Mouse (Mus musculus): ENCODE results near the gene Ing2.
A peak's percentile ranks its signal among the peaks of the same experiment; 100 is the strongest.

Ing2 gene

DNA sequence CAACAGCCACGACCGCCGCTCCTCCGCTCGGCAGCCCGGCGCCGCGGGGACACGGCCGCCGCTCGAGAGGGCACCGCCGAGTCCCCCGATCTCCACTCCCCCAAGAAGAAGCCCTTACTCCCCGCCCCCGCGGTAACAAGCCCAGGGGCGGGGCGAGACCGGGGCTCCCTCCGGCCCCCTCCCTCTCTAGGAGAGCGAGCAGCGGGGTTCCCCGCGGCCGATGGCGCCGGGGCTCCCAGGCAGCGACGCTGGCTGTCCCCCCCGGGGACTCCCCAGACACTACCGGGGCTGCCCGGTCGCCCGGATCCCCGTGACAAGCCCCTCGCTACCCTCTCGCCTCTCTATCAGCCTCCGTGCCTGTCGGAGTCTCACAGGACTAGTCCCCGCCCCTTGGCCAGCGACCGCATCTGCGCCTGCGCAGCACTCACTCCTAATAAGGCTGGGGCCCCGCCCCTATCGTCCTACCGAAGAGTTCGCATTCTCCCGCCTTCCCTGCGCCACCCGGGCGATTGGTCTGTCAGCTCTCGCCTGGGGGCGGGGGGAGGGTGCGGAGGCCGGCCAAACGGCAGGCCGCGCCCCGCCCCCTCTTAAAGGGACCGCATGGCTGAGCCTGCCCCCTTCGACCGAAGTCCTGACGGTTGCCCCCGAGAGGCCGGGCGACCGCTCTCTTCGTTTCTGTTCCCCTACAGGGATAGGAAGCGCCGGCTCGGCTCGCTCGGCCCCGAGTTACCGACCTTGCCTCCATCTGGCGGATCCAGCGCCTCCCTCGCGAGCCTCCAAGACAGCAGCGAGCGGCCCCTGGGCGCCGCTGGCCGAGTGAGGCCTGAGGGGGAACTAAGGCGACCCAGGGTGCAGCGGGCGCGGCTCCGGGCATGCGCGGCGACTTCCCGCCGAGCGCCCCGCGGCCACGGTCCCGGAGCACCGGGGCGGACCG, at the start of gene Ing2:
TSS of gene Ing2 (minus strand) at position 780 of the 934 bp plus-strand sequence.
- DNase-seq = peak; percentile 100

DNA sequence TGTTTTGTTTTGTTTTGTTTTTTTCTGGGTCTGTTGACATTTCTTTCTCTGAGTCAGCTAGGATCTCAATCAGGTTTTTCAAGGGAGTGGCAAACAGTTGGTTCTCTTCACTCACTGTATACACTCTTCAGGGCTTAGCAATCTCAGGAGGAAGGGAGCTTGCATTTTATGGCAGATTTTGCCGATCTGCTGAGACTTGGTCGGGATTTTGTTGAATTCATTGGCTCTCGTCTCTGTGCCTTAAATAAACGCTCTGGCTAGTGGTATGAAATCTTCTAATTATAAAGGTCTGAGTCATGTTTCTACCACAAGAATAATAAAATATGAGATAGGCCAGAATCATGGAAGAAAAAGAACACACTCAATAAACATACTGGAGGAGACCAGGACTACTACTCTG, 46.3 kb upstream of the Ing2 start:
- no peak for DNase-seq

DNA sequence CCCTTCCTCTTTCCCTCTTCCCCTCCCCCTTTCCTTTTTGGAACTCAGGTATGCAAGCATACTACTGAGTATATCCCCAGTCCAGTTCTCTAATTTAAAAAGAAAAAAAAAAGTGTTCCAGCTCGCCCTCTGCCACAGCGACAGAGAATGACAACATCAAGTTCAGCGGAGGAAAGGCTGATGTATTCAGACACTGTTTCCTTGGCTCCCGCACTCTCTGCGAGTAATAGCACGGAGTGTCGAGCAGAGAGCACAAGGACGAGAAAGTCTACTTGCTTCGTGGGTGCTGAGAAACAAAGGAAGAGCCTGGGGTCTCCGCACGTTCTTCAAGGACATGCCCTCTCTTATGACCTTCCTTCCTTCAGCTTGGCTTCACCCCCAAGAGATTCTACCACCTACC, 43.3 kb upstream of the Ing2 start:
- DNase-seq = no peak

DNA sequence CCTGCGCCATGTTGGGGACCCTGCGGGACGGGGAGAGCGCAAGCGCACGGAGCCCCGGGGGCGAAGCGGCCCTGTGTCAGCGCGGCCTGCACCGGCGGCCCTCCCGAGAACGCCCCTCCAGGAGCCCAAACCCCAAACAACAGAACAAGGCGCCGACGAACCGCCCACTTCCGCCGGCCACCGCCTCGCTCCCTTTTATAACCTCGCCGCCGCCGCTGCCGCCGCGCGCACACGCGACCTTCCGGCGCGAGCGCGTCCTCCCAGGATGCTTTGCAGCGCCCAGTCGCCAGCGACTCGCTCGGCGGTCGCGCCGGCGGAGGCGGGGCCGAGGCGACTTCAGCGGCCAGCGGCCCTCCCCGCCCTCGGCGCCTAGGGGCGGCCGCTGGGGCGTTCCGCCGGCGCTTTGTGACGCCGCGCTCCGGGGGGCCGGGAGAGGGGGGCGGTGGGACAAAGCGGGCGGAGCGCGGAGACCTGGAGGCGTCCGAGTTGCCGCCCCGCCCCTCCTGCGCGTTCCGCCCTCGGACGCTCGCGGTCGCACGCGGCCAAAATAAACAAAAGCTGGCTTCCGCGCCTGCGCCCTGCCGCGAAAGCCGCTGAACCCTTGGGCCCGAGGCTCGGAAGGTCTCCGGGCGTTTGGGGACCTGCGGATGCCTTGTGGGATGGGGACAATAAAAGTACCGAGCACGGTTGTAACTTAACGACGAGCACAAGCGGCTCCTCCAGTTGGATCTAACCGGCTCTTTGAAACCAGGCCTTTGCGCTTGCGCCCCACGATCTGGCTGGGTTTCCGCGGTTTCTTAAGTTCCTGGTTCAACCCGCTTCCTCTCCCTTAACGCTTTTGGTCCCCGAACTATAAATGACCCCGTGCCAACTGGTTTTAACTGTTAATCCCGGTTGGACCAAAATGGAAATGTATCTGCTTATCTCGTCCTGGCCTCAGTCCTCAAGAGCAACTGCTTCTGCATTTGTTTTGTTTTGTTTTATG, 38.7 kb upstream of the Ing2 start, which contains the start of gene Cdkn2aip:
TSS of gene Cdkn2aip (minus strand) at position 172 of the 985 bp plus-strand sequence.
- DNase-seq = peak; percentile 93

DNA sequence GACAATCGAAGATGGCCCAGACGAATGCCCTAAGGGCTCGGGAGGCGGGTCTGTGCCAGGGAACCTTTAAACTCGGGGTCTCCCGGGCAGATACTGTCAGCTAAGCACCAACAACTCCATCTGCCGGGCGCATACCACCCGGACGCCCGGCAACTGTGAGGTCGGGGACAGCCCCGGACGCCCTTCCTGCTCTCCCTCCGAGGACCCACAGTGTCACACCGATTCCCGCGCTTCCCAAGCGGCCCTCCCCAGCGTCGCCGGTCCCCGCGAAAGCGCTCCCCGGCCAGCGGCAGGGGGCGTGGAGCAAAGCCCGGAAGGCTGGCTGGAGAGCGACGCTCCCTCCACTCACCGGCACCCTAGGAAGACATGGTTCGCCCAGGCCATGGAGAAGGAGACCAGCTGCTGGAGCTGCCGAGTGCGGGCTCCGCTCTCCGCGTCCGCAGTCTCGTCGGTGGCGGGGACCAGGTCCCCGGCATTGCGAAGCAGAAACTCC, 37.9 kb upstream of the Ing2 start:
- DNase-seq = no peak

DNA sequence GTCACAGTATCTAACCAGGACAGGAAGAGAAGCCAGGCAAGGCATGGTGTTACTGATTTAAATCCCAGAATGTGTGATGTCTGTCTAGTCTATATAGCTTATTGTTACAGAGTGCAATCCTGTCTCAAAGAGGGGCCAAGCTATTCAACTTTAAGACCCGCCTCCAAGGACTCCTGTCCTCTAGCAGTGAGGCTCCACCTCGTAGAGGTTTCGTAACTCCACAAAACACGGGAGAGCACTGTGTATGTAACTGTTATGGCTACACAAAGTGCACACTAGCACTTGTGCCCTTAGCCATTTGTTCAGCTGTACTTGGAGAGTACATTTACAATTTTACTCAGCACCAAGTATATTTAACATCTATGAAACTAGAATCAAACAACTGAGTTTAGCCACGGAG, 32.8 kb upstream of the Ing2 start:
- DNase-seq = no peak

DNA sequence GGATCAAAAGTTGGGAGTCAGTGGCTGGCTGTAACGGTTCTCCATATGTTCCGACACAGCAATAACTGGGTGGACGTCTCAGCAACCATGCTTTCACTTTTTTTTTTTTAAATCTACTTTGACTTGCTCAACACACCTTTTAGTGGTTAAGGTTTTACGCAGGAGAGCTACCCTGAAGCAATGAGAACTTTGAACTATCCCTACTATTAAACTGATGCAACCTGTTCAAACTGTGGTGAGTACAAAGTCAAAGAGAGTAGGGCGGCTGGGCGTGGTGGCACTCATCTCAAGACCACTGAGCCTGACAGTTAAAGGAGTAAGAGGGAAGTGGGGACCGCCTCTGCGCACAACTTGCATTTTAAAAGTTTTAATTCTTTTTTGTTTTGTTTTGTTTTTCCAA, 31.4 kb upstream of the Ing2 start:
- DNase-seq = no peak

DNA sequence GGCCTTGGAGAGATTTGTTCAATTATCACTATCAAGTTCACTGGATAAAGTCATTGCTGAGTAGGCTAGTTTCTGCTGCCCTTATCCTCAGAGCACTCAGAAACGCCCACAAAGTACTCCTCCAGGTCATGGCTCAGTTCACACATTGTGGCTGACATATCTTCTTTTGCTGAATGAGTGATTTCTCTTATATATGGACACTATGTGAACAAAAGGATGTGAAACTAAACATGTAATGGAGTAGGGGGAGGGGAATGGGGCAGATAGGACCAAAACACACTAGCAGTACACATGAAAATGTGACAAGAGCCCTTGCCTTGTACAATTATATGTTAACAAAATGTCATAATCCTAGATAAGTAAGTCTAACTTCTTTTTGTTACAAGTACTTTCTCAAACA, 27.0 kb upstream of the Ing2 start:
- no peak for DNase-seq

DNA sequence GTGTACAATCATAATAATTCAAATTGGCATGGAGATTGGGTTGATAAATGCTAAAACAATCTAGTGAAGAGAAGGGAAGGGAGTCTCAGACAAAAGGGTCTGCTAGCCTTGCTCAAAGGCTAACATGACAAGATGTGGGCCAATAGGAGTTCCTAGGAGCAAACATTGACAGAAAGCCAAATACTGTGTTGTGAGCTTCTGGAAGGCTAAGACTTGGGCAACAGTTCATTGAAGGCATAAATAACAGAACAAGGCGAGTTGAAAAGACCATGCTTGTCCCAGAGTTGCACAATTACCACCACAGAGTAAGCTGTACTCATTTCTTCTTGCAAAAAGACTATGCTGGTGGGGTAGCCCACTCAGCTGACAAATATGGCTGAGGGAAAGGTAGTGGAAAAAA, 22.3 kb upstream of the Ing2 start:
- DNase-seq = no peak

DNA sequence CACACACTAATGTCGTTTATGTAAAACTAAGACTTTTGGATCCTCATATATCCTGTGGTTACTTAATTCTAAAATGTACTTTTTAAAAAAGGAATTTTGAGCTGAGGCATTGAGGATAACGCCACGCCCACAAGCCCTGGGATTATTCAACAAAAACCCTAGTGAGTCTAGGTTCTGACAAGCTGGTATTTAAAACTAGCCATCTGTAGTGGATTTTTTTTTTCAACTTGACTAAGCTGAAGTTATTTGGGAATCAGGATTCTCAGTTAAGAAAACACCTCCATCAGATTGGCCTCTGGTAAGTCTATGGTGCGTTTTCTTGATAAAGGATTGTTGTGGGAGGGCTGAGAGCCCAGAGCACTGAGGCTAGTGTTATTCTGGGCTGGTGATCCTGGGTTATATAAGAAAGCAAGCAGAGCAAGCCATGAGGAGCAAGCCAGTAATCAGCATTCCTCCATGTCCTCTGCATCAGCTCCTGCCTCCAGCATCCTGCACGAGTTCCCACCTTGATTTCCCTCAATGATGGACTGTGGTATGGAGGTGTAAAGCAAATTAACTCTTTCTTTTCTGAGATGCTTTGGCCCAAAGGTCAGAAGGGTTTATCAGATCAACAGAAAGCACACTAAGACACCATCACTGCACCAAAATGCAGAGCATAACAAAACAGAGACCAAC, 20.2 kb upstream of the Ing2 start:
- DNase-seq = no peak

DNA sequence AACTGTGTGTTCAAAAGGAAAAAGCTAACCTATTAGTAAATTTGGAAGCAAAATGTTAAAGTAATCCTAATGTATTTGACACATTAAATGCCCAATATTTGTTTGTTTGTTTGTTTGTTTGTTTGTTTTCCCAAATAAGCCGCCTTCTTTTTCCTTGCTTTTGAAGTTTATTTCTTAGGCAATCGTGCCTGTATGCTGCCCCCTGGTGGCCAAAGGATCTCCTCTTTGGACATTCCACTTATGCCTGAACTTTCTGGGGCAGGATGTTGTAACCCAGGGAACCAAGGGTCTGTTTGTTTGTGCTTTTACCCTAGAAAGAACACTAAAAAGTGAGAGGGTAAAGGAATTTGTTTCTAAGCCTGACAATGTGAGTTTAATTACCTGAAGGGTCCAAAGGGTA, 17.8 kb upstream of the Ing2 start:
- DNase-seq = peak; percentile 97

DNA sequence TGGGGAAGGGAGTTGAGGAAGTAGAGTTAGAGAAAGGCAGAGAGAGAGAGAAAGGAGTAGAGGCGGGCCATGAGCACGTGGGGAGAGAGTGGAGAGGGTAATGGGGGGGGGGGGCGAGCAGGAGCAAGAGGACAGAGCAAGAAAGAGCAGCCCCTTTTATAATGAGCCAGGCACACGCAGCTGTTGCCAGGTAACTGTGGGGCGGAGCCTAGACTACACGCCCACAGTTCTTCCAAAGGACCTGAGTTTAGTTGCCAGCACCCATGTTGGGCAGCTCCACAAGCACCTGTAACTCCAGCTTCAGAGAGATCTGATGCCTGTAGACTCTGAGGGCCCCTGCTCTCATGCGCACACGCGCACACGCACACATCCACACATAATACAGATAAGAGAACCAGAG, 16.5 kb upstream of the Ing2 start:
- DNase-seq = no peak

DNA sequence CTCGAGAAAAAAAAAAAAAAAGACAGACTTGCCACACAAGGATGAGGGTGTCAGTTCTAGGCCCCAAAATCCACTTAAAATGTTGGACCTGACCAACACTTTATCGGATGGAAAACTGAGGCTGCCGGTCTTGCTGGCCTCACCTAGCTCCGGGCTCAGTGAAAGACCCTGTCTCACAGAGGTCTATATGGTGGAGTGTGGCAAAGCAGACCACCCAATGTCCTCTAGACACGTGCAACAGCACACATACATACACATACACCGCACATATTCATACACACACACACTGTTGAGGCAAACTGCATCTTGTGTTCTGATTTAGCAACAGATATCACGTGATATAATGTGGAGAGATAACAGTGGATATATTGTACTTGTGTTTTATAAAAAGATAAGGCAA, 15.9 kb upstream of the Ing2 start:
- no peak for DNase-seq

DNA sequence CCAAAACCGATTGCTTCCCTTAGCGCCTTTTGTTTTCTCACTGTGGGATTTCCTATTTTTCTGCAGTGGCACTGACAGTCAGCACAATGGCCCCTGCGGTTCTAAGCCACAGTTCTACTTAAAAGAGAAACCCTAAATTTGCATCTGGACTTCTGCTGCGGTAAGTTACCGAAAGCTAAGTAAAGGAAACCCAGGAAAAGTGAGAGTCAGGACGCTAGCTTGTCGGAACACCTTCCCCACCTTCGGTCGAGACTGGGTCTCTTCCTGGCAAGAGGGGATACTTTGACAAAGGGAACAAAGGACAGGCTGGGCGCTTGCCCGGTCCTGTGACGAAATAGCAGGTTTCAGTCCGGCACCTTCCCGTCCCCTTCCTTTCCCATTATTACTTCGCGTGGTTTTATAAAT, 15.3 kb upstream of the Ing2 start:
- no peak for DNase-seq

DNA sequence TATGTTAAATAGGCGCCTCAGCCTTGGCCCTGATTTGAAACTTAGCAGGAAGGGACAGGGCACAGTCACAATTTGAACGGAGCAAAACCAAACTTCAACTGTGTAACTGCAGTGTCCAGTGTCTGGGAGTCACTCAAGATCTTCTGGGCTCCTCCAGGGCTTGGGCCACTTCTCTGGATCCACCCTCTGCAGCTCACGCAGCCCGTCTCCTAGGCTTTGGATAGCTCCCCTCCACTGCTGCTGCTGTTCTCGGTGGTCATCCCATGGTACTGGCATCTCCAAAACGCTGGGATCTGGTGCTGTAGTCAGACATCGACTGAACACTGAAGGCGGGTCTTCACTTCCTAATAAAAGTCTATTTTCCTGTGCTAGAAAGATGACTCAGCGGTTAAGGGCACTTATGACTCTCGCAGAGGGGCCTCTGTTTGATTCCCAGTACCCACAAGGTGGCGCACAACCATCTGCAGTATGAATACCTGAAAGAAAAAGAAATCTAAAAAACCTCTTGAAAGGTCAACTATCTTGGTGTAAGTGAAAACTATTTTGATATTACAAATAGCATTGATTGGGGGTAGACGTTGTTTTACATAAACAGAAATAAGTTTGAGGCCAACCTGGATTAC, 14.5 kb upstream of the Ing2 start:
- DNase-seq = peak; percentile 31

DNA sequence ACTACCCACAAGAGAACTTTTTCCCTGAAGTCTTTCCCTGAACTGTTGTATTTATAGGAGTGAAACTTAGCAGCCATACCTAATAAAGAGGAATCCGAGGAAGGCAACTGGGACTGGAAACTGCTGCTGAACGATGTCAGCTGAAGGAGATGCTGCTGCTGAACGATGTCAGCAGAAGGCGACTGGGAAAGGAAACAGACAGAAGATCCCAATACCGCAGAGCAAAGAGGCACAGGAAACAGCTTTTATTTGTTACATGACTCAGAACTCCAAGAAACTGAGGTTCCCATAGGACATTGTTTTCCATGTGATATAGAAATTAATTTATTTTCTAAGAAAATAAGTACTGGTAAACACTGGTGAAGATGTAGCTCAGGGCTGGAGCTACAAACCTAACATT, 9.1 kb upstream of the Ing2 start:
- DNase-seq = no peak

DNA sequence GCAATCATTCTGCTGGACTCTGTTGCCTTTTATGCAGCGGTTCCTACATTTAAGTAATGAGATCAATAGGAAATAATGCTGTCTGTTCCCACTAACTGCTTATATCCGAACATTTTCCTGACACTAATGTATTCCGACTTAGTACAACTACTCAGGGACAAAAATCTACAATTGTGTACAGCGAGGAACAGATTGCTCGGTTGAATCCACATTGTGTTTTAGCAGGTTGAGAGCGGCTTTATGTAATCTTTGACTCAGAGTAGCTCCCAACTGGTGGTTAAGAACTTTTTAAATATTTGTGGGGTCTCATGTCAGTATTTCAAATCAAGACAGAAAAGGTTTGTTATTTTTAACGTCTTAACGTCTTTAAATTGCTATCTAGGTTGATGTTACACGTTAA, 8.6 kb upstream of the Ing2 start:
- no peak for DNase-seq

DNA sequence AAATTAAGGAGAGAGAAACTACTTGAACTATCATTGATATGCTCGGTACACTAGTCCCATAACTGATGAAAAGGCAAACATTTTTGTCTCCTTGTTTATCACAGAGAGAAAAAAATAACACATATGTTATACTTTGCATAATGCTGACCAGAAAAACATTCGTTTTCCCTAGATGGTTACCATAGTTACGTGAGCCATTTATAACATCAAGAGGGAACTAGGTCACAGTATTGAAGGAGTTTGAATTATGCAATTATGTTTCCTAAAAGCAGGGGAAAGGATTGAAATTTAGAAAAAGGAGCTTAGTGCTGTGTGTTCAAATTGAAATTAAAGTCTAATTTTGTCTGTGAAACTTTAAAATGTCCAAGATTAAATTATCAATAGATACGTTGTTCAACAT, 5.0 kb upstream of the Ing2 start:
- no peak for DNase-seq

DNA sequence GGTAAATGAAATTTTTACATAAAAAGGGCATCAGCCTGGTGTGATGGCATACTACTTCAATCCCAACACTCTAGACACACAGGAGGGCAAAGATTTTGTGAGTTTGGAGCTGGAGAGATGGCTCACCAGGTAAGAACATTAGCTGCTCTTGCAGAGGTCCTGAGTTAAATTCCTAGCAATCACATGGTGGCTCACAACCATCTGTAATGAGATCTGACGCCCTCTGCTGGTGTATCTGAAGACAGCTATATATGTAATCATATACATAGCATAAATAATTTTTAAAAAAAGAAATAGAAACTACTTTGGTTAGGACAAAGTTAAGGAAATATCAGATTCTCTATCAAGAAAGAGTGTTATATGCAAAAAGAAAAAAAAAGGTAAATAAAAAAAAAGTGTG, 4.2 kb upstream of the Ing2 start:
- DNase-seq = no peak

DNA sequence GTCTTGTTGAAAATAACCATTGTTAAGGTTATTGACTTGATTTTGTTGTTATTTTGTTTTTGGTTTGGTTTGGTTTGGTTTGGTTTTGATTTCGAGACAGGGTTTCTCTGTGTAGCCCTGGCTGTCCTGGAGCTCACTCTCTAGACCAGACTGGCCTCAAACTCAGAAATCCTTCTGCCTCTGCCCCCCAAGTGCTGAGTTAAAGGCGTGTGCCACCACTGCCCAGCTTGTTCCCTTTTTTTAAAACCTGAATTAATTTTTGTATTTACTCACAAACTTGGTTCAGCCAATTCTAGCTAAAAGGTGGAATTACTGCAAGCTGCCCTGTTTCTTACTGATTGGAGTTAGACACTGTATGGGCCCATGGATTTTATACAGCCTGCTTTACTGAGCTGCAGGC, 1.3 kb upstream of the Ing2 start:
- no peak for DNase-seq

DNA sequence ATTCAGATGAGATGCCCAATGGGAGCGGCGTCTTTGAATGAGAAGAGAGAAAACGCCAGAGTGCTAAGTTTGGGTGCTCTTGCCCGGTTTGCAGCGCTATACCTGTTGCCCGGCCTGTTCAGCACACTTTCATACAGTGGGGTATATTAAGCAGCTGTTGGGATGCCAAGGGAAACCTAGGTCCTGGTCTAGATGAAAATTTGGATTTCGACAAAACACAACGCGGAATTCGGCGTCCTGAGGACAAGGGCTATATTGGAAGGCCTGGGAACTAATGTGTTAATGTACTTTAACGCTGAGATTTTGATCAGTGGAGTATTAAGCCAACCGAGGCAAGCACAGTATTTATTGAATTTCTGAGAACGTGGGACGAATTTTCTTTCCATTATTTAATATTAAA, 868 bp upstream of the Ing2 start:
- no peak for DNase-seq

DNA sequence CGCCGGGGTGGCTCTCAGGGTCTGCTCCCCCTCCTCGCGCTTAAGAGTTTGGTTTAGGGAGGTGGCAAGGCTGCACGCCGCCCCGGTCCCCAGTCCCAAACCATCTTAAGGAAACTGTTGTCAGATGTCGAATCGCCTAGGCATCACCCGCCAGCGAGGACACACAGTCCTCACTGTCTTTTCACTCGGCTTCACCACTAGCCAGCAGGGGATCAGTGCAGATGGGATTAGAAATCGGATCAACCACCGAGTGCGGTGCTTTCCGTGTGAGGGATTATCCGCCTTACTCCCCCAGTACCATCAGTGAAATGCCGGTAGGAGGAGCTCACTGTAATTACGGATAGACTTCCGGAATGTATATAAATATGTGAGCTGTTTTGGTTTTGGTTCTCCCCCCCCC, 430 bp upstream of the Ing2 start:
- peak; percentile 35 for DNase-seq

Data from right cerebral cortex, postnatal 4 days (tissue).